Mouse (Mus musculus): ENCODE data around the gene H2-Q7.
"Not testable (repeated sequence)": the region's sequence is repeated elsewhere in the genome, so short reads cannot be mapped to it uniquely, and the experiment has no call there.

The H2-Q7 gene

GRCm38 (mm10) chr17:35438885-35439284 is at the start of gene H2-Q7:
H2-Q7 (plus strand) TSS chr17:35439155.
- DNase-seq (ENCODE audit: low read depth in 2 of 2, low spot score in 2 of 2), result peak; percentile 86 to 93

- DNase-seq (ENCODE audit: low read depth in 2 of 2, low spot score in 2 of 2), result peak; percentile 55 to 67
Measured at GRCm38 (mm10) chr17:35389796-35390195, 49.2 kb upstream of the H2-Q7 start.

GRCm38 (mm10) chr17:35392671-35393070 is 46.3 kb upstream of the H2-Q7 start:
- not testable (repeated sequence) for DNase-seq (ENCODE audit: low read depth in 2 of 2, low spot score in 2 of 2)

- DNase-seq (ENCODE audit: low read depth in 2 of 2, low spot score in 2 of 2), result not testable (repeated sequence)
Measured at GRCm38 (mm10) chr17:35393864-35394800, 44.8 kb upstream of the H2-Q7 start.

- DNase-seq (ENCODE audit: low read depth in 2 of 2, low spot score in 2 of 2), result not testable (repeated sequence)
Measured at GRCm38 (mm10) chr17:35396956-35397355, 42.0 kb upstream of the H2-Q7 start.

GRCm38 (mm10) chr17:35413057-35413456 is 25.9 kb upstream of the H2-Q7 start:
- not testable (repeated sequence) for DNase-seq (ENCODE audit: low read depth in 2 of 2, low spot score in 2 of 2)

GRCm38 (mm10) chr17:35415273-35416129 is 23.5 kb upstream of the H2-Q7 start:
- not testable (repeated sequence) for DNase-seq (ENCODE audit: low read depth in 2 of 2, low spot score in 2 of 2)

GRCm38 (mm10) chr17:35418772-35419171 is 20.2 kb upstream of the H2-Q7 start:
- DNase-seq (ENCODE audit: low read depth in 2 of 2, low spot score in 2 of 2), result no peak

GRCm38 (mm10) chr17:35419564-35419963 is 19.4 kb upstream of the H2-Q7 start:
- DNase-seq (ENCODE audit: low read depth in 2 of 2, low spot score in 2 of 2), result not testable (repeated sequence)

GRCm38 (mm10) chr17:35420206-35420810 is 18.6 kb upstream of the H2-Q7 start:
- DNase-seq (ENCODE audit: low read depth in 2 of 2, low spot score in 2 of 2), result peak in 1 of 2 experiments; percentile 70

GRCm38 (mm10) chr17:35421331-35421730 is 17.6 kb upstream of the H2-Q7 start:
- not testable (repeated sequence) for DNase-seq (ENCODE audit: low read depth in 2 of 2, low spot score in 2 of 2)

GRCm38 (mm10) chr17:35422360-35422759 is 16.6 kb upstream of the H2-Q7 start:
- not testable (repeated sequence) for DNase-seq (ENCODE audit: low read depth in 2 of 2, low spot score in 2 of 2)

- not testable (repeated sequence) for DNase-seq (ENCODE audit: low read depth in 2 of 2, low spot score in 2 of 2)
Measured at GRCm38 (mm10) chr17:35423131-35423810, 15.7 kb upstream of the H2-Q7 start.

- not testable (repeated sequence) for DNase-seq (ENCODE audit: low read depth in 2 of 2, low spot score in 2 of 2)
Measured at GRCm38 (mm10) chr17:35424106-35424505, 14.8 kb upstream of the H2-Q7 start.

- DNase-seq (ENCODE audit: low read depth in 2 of 2, low spot score in 2 of 2), result peak; percentile 49 to 55
Measured at GRCm38 (mm10) chr17:35424624-35425416, 14.1 kb upstream of the H2-Q7 start, which contains the start of gene H2-Q6. H2-Q6 (plus strand) TSS chr17:35424850.

- DNase-seq (ENCODE audit: low read depth in 2 of 2, low spot score in 2 of 2), result not testable (repeated sequence)
Measured at GRCm38 (mm10) chr17:35425474-35425873, 13.5 kb upstream of the H2-Q7 start.

- DNase-seq (ENCODE audit: low read depth in 2 of 2, low spot score in 2 of 2), result not testable (repeated sequence)
Measured at GRCm38 (mm10) chr17:35428883-35429282, 10.1 kb upstream of the H2-Q7 start.

- DNase-seq (ENCODE audit: low read depth in 2 of 2, low spot score in 2 of 2), result not testable (repeated sequence)
Measured at GRCm38 (mm10) chr17:35430671-35431070, 8.3 kb upstream of the H2-Q7 start.

GRCm38 (mm10) chr17:35432167-35432566 is 6.8 kb upstream of the H2-Q7 start:
- not testable (repeated sequence) for DNase-seq (ENCODE audit: low read depth in 2 of 2, low spot score in 2 of 2)

Data from CD8-positive naive resting alpha-beta T cell, adult 2 months (primary cell).